Mouse (Mus musculus): Measurements from ENCODE around the gene Slc25a12.

Gene Slc25a12

GRCm38 (mm10) chr2:71309726-71310125 lies 57.8 kb downstream of the Slc25a12 start:
- DNase-seq (ENCODE audit: low read depth, low spot score) = no peak

- DNase-seq (ENCODE audit: low read depth, low spot score) = no peak
Observed at GRCm38 (mm10) chr2:71306357-71306756, 61.2 kb downstream of the Slc25a12 start.

GRCm38 (mm10) chr2:71304821-71305220 lies 62.7 kb downstream of the Slc25a12 start:
- no peak for DNase-seq (ENCODE audit: low read depth, low spot score)

GRCm38 (mm10) chr2:71303221-71303620 lies 64.3 kb downstream of the Slc25a12 start:
- DNase-seq (ENCODE audit: low read depth, low spot score) = no peak

GRCm38 (mm10) chr2:71302156-71302663 lies 65.3 kb downstream of the Slc25a12 start:
- DNase-seq (ENCODE audit: low read depth, low spot score) = no peak

GRCm38 (mm10) chr2:71298729-71299128 lies 68.8 kb downstream of the Slc25a12 start:
- no peak for DNase-seq (ENCODE audit: low read depth, low spot score)

- DNase-seq (ENCODE audit: low read depth, low spot score) = peak; percentile 76
Observed at GRCm38 (mm10) chr2:71297501-71297900, 70.0 kb downstream of the Slc25a12 start.

- DNase-seq (ENCODE audit: low read depth, low spot score) = no peak
Observed at GRCm38 (mm10) chr2:71295844-71296243, 71.7 kb downstream of the Slc25a12 start.

GRCm38 (mm10) chr2:71294489-71294888 lies 73.1 kb downstream of the Slc25a12 start:
- no peak for DNase-seq (ENCODE audit: low read depth, low spot score)

GRCm38 (mm10) chr2:71293983-71294382 lies 73.6 kb downstream of the Slc25a12 start:
- DNase-seq (ENCODE audit: low read depth, low spot score) = no peak

GRCm38 (mm10) chr2:71291566-71291965 lies 76.0 kb downstream of the Slc25a12 start:
- no peak for DNase-seq (ENCODE audit: low read depth, low spot score)

GRCm38 (mm10) chr2:71290107-71290775 lies 77.3 kb downstream of the Slc25a12 start:
- peak; percentile 55 for DNase-seq (ENCODE audit: low read depth, low spot score)

GRCm38 (mm10) chr2:71281981-71282380 lies 85.6 kb downstream of the Slc25a12 start:
- no peak for DNase-seq (ENCODE audit: low read depth, low spot score)

GRCm38 (mm10) chr2:71278791-71279775 lies 88.5 kb downstream of the Slc25a12 start:
- peak; percentile 80 for DNase-seq (ENCODE audit: low read depth, low spot score)

GRCm38 (mm10) chr2:71275734-71276133 lies 91.8 kb downstream of the Slc25a12 start:
- DNase-seq (ENCODE audit: low read depth, low spot score) = no peak

GRCm38 (mm10) chr2:71273955-71274679 lies 93.4 kb downstream of the Slc25a12 start:
- DNase-seq (ENCODE audit: low read depth, low spot score) = peak; percentile 66

- DNase-seq (ENCODE audit: low read depth, low spot score) = no peak
Observed at GRCm38 (mm10) chr2:71270085-71270484, 97.5 kb downstream of the Slc25a12 start.

GRCm38 (mm10) chr2:71269332-71269731 lies 98.2 kb downstream of the Slc25a12 start:
- DNase-seq (ENCODE audit: low read depth, low spot score) = no peak

GRCm38 (mm10) chr2:71268691-71269090 lies 98.9 kb downstream of the Slc25a12 start:
- DNase-seq (ENCODE audit: low read depth, low spot score) = no peak

- DNase-seq (ENCODE audit: low read depth, low spot score) = no peak
Observed at GRCm38 (mm10) chr2:71264585-71264984, 103.0 kb downstream of the Slc25a12 start.

- no peak for DNase-seq (ENCODE audit: low read depth, low spot score)
Observed at GRCm38 (mm10) chr2:71256581-71256980, 111.0 kb downstream of the Slc25a12 start.

GRCm38 (mm10) chr2:71254836-71255235 lies 112.7 kb downstream of the Slc25a12 start:
- DNase-seq (ENCODE audit: low read depth, low spot score) = no peak

Measured in telencephalon, adult 2 months (tissue).